Mouse (Mus musculus) stomach, postnatal 0 days (tissue): ENCODE measurements around the gene Stxbp5l.

Experiments used
- CTCF ChIP-seq: IDR thresholded peaks from 2 replicates; pipeline ENCODE4 v1.5.1; 2016; ENCODE audit warnings: antibody characterized with exemption, low read depth, mild to moderate bottlenecking, moderate library complexity
- EP300 ChIP-seq: optimal IDR thresholded peaks from 2 replicates; pipeline ENCODE3; 2016; ENCODE audit warnings: antibody characterized with exemption

- TF ChIP-seq CTCF: no peak
- TF ChIP-seq EP300: no peak
Observed at GRCm38 (mm10) chr16:37384821-37385344, at the start of gene Stxbp5l.
